Mouse (Mus musculus): ENCODE data around the gene Pld6. TPM values are rescaled to one million over a fixed set of nuclear protein-coding genes. Genes with fewer than 3 reads are reported as not detected.
A peak's percentile ranks its signal among the peaks of the same experiment; 100 is the strongest.

Gene Pld6
- 2.3 and 2.7 TPM in 2 replicates for polyA plus RNA-seq (2015; fragmentation: Nextera tagmentation; extraction: Ambion mirVana)

- Histone ChIP-seq H3K4me3 (replicated peaks) (peak within 1 kb of the TSS; percentile 50), H3K4me1 (replicated peaks) (peaks cover 16% of the 10 kb centered on the region), H3K9ac (peak within 1 kb of the TSS; percentile 29; the same call in 1 of the 2 replicates), H3K36me3 (replicated peaks) (peaks cover 12% of the 10 kb centered on the region), H3K9me3 (replicated peaks) (no peaks in the 10 kb centered on the region), H3K27me3 (0 out of 2 replicates have a peak, but pooled peaks cover 6% of the 10 kb centered on the region), H3K4me2 (peak within 1 kb of the TSS; percentile 78), H3K27ac (replicated peaks) (no peak within 1 kb of the TSS)
- peak; percentile 64 for ATAC-seq (ENCODE audit: insufficient read depth)
- 2% methylated on average over 51 of the region's 51 CpGs for whole genome bisulfite sequencing (ENCODE audit: insufficient replicate concordance)
These were observed at the start of gene Pld6 for GRCm38 (mm10) chr11:59787199-59787781. Gene Pld6 (minus strand): TSS chr11:59787645.

- Histone ChIP-seq H3K27ac (replicated peaks) (no peak overlapping the region), H3K4me2 (no peak overlapping the region), H3K36me3 (replicated peaks) (peaks cover 97% of the 10 kb centered on the region), H3K4me3 (replicated peaks) (no peak overlapping the region), H3K9me3 (replicated peaks) (no peaks in the 10 kb centered on the region), H3K9ac (no peak overlapping the region), H3K27me3 (no peaks in the 10 kb centered on the region), H3K4me1 (replicated peaks) (no peaks in the 10 kb centered on the region)
- 75% methylated on average over 3 of the region's 3 CpGs for WGBS (ENCODE audit: insufficient replicate concordance)
- ATAC-seq (ENCODE audit: insufficient read depth) = no peak
These were observed 34.2 kb upstream of the Pld6 start for GRCm38 (mm10) chr11:59821625-59822024.

GRCm38 (mm10) chr11:59817916-59818315, 30.5 kb upstream of the Pld6 start:
- peaks cover 66% of the 10 kb centered on the region for H3K36me3 ChIP-seq (replicated peaks)

GRCm38 (mm10) chr11:59815482-59816065, 28.1 kb upstream of the Pld6 start:
- Histone ChIP-seq H3K27ac (replicated peaks) (no peak overlapping the region), H3K36me3 (replicated peaks) (peaks cover 45% of the 10 kb centered on the region), H3K4me3 (replicated peaks) (no peak overlapping the region), H3K4me2 (no peak overlapping the region), H3K27me3 (no peaks in the 10 kb centered on the region), H3K9ac (no peak overlapping the region), H3K4me1 (replicated peaks) (peaks cover 17% of the 10 kb centered on the region), H3K9me3 (replicated peaks) (no peaks in the 10 kb centered on the region)
- WGBS (ENCODE audit: insufficient replicate concordance) = 76% methylated on average over 6 of the region's 6 CpGs
- ATAC-seq (ENCODE audit: insufficient read depth) = no peak

More at GRCm38 (mm10) chr11:59817916-59818315, 30.5 kb upstream of the Pld6 start:
- no peaks in the 10 kb centered on the region for H3K9me3 ChIP-seq (replicated peaks)
- peaks cover 7% of the 10 kb centered on the region; the same call in 1 of the 2 replicates for H3K4me1 ChIP-seq (replicated peaks)
- H3K27ac ChIP-seq (replicated peaks) = no peak overlapping the region
- WGBS (ENCODE audit: insufficient replicate concordance) = 88% methylated on average over 3 of the region's 3 CpGs
- no peak for ATAC-seq (ENCODE audit: insufficient read depth)
- no peak overlapping the region for H3K4me2 ChIP-seq
- H3K4me3 ChIP-seq (replicated peaks) = no peak overlapping the region
- no peak overlapping the region for H3K9ac ChIP-seq
- H3K27me3 ChIP-seq = no peaks in the 10 kb centered on the region

GRCm38 (mm10) chr11:59814936-59815335, 27.5 kb upstream of the Pld6 start:
- Histone ChIP-seq H3K9ac (no peak overlapping the region), H3K4me1 (replicated peaks) (peaks cover 21% of the 10 kb centered on the region), H3K4me2 (no peak overlapping the region), H3K36me3 (replicated peaks) (peaks cover 38% of the 10 kb centered on the region), H3K9me3 (replicated peaks) (no peaks in the 10 kb centered on the region), H3K27me3 (no peaks in the 10 kb centered on the region), H3K27ac (replicated peaks) (peak overlapping the region; percentile 52), H3K4me3 (replicated peaks) (no peak overlapping the region)
- WGBS (ENCODE audit: insufficient replicate concordance) = 67% methylated on average over 6 of the region's 6 CpGs
- no peak for ATAC-seq (ENCODE audit: insufficient read depth)

- ATAC-seq (ENCODE audit: insufficient read depth) = no peak
- peak overlapping the region; percentile 52; the same call in 1 of the 2 replicates for H3K27ac ChIP-seq (replicated peaks)
- H3K36me3 ChIP-seq (replicated peaks) = peaks cover 32% of the 10 kb centered on the region
- no peak overlapping the region for H3K9ac ChIP-seq
- H3K4me3 ChIP-seq (replicated peaks) = no peak overlapping the region
- H3K9me3 ChIP-seq (replicated peaks) = no peaks in the 10 kb centered on the region
- no peaks in the 10 kb centered on the region for H3K27me3 ChIP-seq
- peaks cover 23% of the 10 kb centered on the region for H3K4me1 ChIP-seq (replicated peaks)
- 90% methylated on average over 1 of the region's 1 CpGs for WGBS (ENCODE audit: insufficient replicate concordance)
- no peak overlapping the region for H3K4me2 ChIP-seq
These were observed 26.9 kb upstream of the Pld6 start for GRCm38 (mm10) chr11:59814311-59814710.

- Histone ChIP-seq H3K27me3 (no peaks in the 10 kb centered on the region), H3K27ac (replicated peaks) (no peak overlapping the region), H3K4me3 (replicated peaks) (no peak overlapping the region), H3K36me3 (replicated peaks) (peaks cover 22% of the 10 kb centered on the region), H3K9ac (no peak overlapping the region), H3K4me1 (replicated peaks) (peaks cover 33% of the 10 kb centered on the region), H3K9me3 (replicated peaks) (no peaks in the 10 kb centered on the region), H3K4me2 (no peak overlapping the region)
- 72% methylated on average over 3 of the region's 3 CpGs for WGBS (ENCODE audit: insufficient replicate concordance)
- ATAC-seq (ENCODE audit: insufficient read depth) = no peak
These were observed 25.8 kb upstream of the Pld6 start for GRCm38 (mm10) chr11:59813276-59813675.

- H3K27me3 ChIP-seq = no peaks in the 10 kb centered on the region
- 58% methylated on average over 4 of the region's 4 CpGs for WGBS (ENCODE audit: insufficient replicate concordance)
- no peak overlapping the region for H3K4me3 ChIP-seq (replicated peaks)
- H3K9ac ChIP-seq = no peak overlapping the region
- peaks cover 39% of the 10 kb centered on the region for H3K4me1 ChIP-seq (replicated peaks)
- no peak for ATAC-seq (ENCODE audit: insufficient read depth)
- H3K9me3 ChIP-seq (replicated peaks) = no peaks in the 10 kb centered on the region
- H3K27ac ChIP-seq (replicated peaks) = peak overlapping the region; percentile 93; the same call in 1 of the 2 replicates
- H3K4me2 ChIP-seq = peak overlapping the region; percentile 94
- H3K36me3 ChIP-seq (replicated peaks) = peaks cover 19% of the 10 kb centered on the region
These were observed 23.8 kb upstream of the Pld6 start for GRCm38 (mm10) chr11:59811211-59811610.

GRCm38 (mm10) chr11:59810480-59811158, 23.2 kb upstream of the Pld6 start:
- no peaks in the 10 kb centered on the region for H3K9me3 ChIP-seq (replicated peaks)
- H3K27me3 ChIP-seq = no peaks in the 10 kb centered on the region
- H3K27ac ChIP-seq (replicated peaks) = peak overlapping the region; percentile 93
- peaks cover 21% of the 10 kb centered on the region for H3K36me3 ChIP-seq (replicated peaks)
- peak overlapping the region; percentile 94 for H3K4me2 ChIP-seq
- H3K9ac ChIP-seq = peak overlapping the region; percentile 89
- peaks cover 39% of the 10 kb centered on the region for H3K4me1 ChIP-seq (replicated peaks)
- peak overlapping the region; percentile 83 for H3K4me3 ChIP-seq (replicated peaks)
- 41% methylated on average over 14 of the region's 14 CpGs for whole genome bisulfite sequencing (ENCODE audit: insufficient replicate concordance)
- ATAC-seq (ENCODE audit: insufficient read depth) = no peak

- Histone ChIP-seq H3K36me3 (replicated peaks) (peaks cover 28% of the 10 kb centered on the region), H3K4me1 (replicated peaks) (peaks cover 39% of the 10 kb centered on the region), H3K27ac (replicated peaks) (peak within 1 kb of the TSS; percentile 93), H3K27me3 (no peaks in the 10 kb centered on the region), H3K4me2 (peak within 1 kb of the TSS; percentile 94), H3K9me3 (replicated peaks) (no peaks in the 10 kb centered on the region), H3K9ac (peak within 1 kb of the TSS; percentile 89), H3K4me3 (replicated peaks) (peak within 1 kb of the TSS; percentile 83)
- peak; percentile 94 for ATAC-seq (ENCODE audit: insufficient read depth)
- WGBS (ENCODE audit: insufficient replicate concordance) = under 1% methylated on average over 52 of the region's 52 CpGs
These were observed 22.4 kb upstream of the Pld6 start, which contains the start of gene Flcn for GRCm38 (mm10) chr11:59809670-59810474. Gene Flcn (minus strand): TSS chr11:59810016.

All from liver, embryonic 15.5 days (tissue).